Mouse (Mus musculus): ENCODE results near the gene Smad1. TPM values are rescaled to one million over a fixed set of nuclear protein-coding genes. Genes with fewer than 3 reads are reported as not detected.

Smad1 gene
- polyA plus RNA-seq, 1 experiment from 2014 or later, result 52.3 TPM

DNA sequence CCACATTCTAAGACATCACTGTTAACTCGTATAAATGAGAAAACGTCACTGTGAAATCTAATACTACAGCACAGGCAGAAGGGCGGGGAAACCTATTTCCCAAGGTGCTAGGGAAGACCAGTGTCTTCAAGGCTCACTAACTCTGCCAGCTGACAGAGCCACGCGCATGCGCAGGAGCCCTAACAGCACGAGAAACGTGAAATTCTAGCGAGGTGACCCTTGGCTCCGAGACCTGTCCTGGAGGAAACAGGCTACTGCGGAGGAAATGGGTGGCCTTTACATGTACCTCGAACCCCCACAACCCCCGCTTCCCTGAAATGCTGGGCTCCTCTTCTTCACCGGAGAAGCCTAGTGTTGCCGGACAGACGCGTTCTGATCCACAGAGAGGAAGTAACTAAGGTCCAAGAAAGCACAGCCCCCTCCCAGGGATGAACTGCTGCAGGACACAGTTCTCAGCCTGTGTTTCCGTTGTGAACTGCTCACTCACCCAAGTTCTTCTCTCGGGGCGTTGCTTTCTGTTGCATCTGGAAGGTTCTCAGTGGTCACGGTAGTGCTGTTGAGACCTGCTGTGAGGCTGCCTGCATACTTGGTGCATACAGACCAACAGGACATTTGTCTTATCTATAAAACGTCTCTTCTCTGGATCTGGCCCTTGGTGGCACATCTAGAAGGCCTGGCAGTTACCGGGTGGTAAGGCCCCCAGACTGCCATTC is 10.1 kb downstream of the Smad1 start:
- Histone ChIP-seq H3K27me3 (replicated peaks; ENCODE audit: control insufficient read depth, insufficient read depth, low read length) (no peaks in the 10 kb centered on the region), H3K9ac (ENCODE audit: low read length) (no peak overlapping the region), H3K4me1 (replicated peaks; ENCODE audit: control insufficient read depth, insufficient read depth, low read length) (peaks cover 18% of the 10 kb centered on the region), H3K36me3 (ENCODE audit: control insufficient read depth, insufficient read depth, low read length) (no peaks in the 10 kb centered on the region), H3K27ac (ENCODE audit: low read depth) (no peak overlapping the region), H3K9me3 (ENCODE audit: control insufficient read depth, low read length) (no peaks in the 10 kb centered on the region), H3K4me3 (ENCODE audit: low read depth, low read length) (no peak overlapping the region), H3K4me2 (ENCODE audit: low read length) (no peak overlapping the region)
- 82% methylated on average over 23 of the region's 23 CpGs for WGBS
- ATAC-seq (replicated peaks; ENCODE audit: low FRiP score, low TSS enrichment, low read depth) (no peak), DNase-seq (ENCODE audit: low spot score) (no peak)

DNA sequence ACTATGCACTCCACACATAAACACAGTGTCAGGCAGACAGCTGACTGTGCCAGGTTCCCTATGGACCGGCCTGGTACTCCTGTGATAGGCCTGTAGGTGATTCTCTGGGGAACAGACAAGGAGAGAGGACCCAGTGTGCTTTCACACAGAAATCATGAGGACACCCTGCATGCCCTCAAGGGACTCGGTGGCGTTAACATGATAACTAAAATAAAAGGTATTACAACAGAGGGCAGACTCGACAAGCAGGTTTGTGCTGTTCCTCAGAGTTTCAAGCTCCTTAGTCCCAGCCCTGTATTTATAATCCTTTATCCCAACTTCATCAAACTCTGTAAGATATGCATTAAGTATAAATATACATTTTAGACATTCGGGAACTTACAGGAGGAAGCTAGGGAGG is 12.5 kb downstream of the Smad1 start:
- DNase-seq (ENCODE audit: low spot score) (no peak), ATAC-seq (replicated peaks; ENCODE audit: low FRiP score, low TSS enrichment, low read depth) (no peak)
- H3K4me3 ChIP-seq (ENCODE audit: low read depth, low read length), result no peak overlapping the region
- H3K27me3 ChIP-seq (replicated peaks; ENCODE audit: control insufficient read depth, insufficient read depth, low read length), result no peaks in the 10 kb centered on the region
- H3K36me3 ChIP-seq (ENCODE audit: control insufficient read depth, insufficient read depth, low read length), result no peaks in the 10 kb centered on the region
- no peak overlapping the region for H3K4me2 ChIP-seq (ENCODE audit: low read length)
- H3K27ac ChIP-seq (ENCODE audit: low read depth), result no peak overlapping the region
- H3K9me3 ChIP-seq (ENCODE audit: control insufficient read depth, low read length), result no peaks in the 10 kb centered on the region
- 73% methylated on average over 5 of the region's 5 CpGs for WGBS
- no peak overlapping the region for H3K9ac ChIP-seq (ENCODE audit: low read length)
- peaks cover 19% of the 10 kb centered on the region for H3K4me1 ChIP-seq (replicated peaks; ENCODE audit: control insufficient read depth, insufficient read depth, low read length)

DNA sequence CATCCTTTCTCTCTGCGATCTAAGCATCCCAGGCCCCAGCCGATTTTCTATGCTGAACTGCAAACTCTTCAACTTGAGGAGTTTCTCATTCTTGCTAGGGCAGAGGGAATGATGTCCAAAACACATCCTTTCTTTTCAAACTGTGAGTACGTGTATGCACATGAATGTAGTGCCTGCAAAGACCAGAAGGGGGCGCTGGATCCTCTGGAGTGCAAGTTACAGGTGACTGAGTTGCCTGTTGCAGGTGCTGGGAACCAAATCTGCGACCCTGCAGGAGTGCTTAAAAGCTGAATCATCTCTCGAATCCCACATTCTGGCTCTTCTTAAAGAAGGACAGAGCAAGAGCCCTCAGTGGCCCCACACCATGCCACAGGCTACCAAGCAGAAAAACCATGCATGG is 13.0 kb downstream of the Smad1 start:
- Histone ChIP-seq H3K27me3 (replicated peaks; ENCODE audit: control insufficient read depth, insufficient read depth, low read length) (no peaks in the 10 kb centered on the region), H3K9ac (ENCODE audit: low read length) (no peak overlapping the region), H3K4me1 (replicated peaks; ENCODE audit: control insufficient read depth, insufficient read depth, low read length) (peaks cover 21% of the 10 kb centered on the region), H3K36me3 (ENCODE audit: control insufficient read depth, insufficient read depth, low read length) (no peaks in the 10 kb centered on the region), H3K4me2 (ENCODE audit: low read length) (no peak overlapping the region), H3K9me3 (ENCODE audit: control insufficient read depth, low read length) (no peaks in the 10 kb centered on the region), H3K27ac (ENCODE audit: low read depth) (no peak overlapping the region), H3K4me3 (ENCODE audit: low read depth, low read length) (no peak overlapping the region)
- no peak for ATAC-seq (replicated peaks; ENCODE audit: low FRiP score, low TSS enrichment, low read depth)
- 74% methylated on average over 6 of the region's 6 CpGs for WGBS
- no peak for DNase-seq (ENCODE audit: low spot score)

DNA sequence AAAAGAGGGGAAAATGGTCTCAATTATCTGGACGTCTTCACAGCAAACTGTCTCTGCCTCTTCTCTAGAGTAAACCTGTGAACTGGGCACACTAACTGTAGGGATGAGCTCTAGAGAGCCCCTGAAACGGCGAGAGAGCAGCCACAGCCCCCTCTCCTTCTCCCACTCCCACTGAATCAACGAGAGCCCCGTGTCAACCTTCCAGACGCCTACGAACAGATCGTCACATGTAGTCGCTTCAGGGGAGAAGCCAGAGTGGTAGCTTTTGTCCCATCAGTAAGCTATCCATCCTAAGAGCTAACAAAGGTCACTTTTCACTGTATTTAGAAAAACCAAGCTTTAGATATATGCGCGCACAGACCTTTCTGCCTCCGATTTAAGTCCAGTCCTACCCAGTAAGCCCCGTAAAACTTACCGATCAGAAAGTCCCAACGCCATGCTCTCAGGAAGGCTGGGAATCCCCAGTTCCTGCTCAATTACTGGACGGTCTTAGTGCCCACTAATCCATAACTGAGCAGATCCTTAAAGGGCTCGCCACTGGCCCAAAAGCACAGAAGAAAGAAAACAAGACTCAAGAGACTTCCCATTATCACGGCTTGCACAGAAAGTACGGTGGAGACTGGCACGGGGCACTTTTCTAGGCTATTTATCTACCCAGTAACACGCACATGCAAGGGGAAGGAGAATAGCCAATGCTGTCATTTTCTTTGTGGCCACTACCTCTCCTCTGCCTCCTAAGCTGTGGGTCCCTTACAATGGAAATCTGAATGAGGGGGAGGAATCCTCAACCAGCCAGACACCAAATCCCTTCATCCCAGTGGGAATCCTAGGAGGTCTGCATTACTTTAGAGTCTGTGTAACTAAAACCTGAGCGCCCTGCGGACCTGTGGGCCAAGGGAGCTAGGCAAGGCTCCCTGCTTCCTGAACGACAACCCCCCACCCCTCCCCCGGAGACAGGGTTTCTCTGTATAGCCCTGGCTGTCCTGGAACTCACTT is 14.7 kb downstream of the Smad1 start:
- ATAC-seq (replicated peaks; ENCODE audit: low FRiP score, low TSS enrichment, low read depth) (no peak), DNase-seq (ENCODE audit: low spot score) (no peak)
- no peak overlapping the region for H3K4me3 ChIP-seq (ENCODE audit: low read depth, low read length)
- 30% methylated on average over 25 of the region's 25 CpGs for WGBS
- peak overlapping the region; percentile 20 for H3K4me2 ChIP-seq (ENCODE audit: low read length)
- H3K36me3 ChIP-seq (ENCODE audit: control insufficient read depth, insufficient read depth, low read length), result no peaks in the 10 kb centered on the region
- H3K27ac ChIP-seq (ENCODE audit: low read depth), result no peak overlapping the region
- H3K9ac ChIP-seq (ENCODE audit: low read length), result peak overlapping the region; percentile 13; the same call in 1 of the 2 replicates
- H3K27me3 ChIP-seq (replicated peaks; ENCODE audit: control insufficient read depth, insufficient read depth, low read length), result no peaks in the 10 kb centered on the region
- H3K4me1 ChIP-seq (replicated peaks; ENCODE audit: control insufficient read depth, insufficient read depth, low read length), result peaks cover 25% of the 10 kb centered on the region
- no peaks in the 10 kb centered on the region for H3K9me3 ChIP-seq (ENCODE audit: control insufficient read depth, low read length)

DNA sequence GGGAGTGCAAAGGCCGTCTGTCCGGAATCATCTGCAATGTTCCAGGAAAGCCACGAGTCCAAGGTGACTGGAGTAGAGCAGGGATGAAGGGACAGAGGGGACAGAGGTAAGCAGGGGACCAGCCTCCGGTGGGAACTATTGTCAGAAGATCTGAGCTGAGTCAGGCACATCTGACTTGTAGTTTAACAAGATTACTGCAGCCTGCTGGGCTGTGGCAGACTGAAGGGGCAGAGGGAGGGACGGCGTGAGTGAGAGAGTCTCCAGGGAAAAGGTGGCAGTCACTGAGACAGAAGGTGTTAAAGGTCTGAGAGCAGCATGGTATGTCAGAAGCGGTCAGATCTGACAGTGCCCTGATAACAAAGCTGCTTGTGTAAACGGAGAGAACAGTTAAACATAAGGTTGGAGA is 16.5 kb downstream of the Smad1 start:
- 23% methylated on average over 8 of the region's 8 CpGs for WGBS
- ATAC-seq (replicated peaks; ENCODE audit: low FRiP score, low TSS enrichment, low read depth), result peak; percentile 51
- Histone ChIP-seq H3K27me3 (replicated peaks; ENCODE audit: control insufficient read depth, insufficient read depth, low read length) (no peaks in the 10 kb centered on the region), H3K9ac (ENCODE audit: low read length) (no peak overlapping the region), H3K27ac (ENCODE audit: low read depth) (peak overlapping the region; percentile 36; the same call in 1 of the 2 replicates), H3K4me3 (ENCODE audit: low read depth, low read length) (no peak overlapping the region), H3K4me1 (replicated peaks; ENCODE audit: control insufficient read depth, insufficient read depth, low read length) (peaks cover 25% of the 10 kb centered on the region), H3K9me3 (ENCODE audit: control insufficient read depth, low read length) (no peaks in the 10 kb centered on the region), H3K4me2 (ENCODE audit: low read length) (peak overlapping the region; percentile 16), H3K36me3 (ENCODE audit: control insufficient read depth, insufficient read depth, low read length) (no peaks in the 10 kb centered on the region)
- DNase-seq (ENCODE audit: low spot score), result no peak

DNA sequence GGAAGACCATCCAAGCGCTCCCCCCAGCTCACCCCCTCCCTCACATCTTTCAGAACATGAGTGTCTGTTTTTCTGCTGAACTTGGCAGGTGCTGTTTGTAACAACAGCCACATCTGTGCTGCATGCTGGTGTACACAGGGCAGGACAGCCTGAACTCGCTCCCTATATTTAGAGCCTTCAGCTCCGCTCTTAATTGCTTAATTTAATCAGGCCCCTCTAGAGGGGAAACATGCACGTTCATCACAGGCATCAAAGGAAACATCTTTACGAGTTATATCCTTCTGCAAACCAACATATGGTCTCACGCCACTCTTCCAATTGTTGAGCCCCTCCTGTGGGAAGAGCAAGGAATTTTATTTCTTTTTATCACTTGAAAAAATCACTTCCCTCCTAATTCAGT is 17.5 kb downstream of the Smad1 start:
- no peak overlapping the region for H3K4me3 ChIP-seq (ENCODE audit: low read depth, low read length)
- peaks cover 25% of the 10 kb centered on the region for H3K4me1 ChIP-seq (replicated peaks; ENCODE audit: control insufficient read depth, insufficient read depth, low read length)
- WGBS, result 48% methylated on average over 6 of the region's 6 CpGs
- H3K9ac ChIP-seq (ENCODE audit: low read length), result no peak overlapping the region
- no peak overlapping the region for H3K27ac ChIP-seq (ENCODE audit: low read depth)
- no peaks in the 10 kb centered on the region for H3K9me3 ChIP-seq (ENCODE audit: control insufficient read depth, low read length)
- H3K36me3 ChIP-seq (ENCODE audit: control insufficient read depth, insufficient read depth, low read length), result 0 out of 2 replicates have a peak, but pooled peaks cover 3% of the 10 kb centered on the region
- DNase-seq (ENCODE audit: low spot score) (no peak), ATAC-seq (replicated peaks; ENCODE audit: low FRiP score, low TSS enrichment, low read depth) (0 out of 2 replicates have a peak, but pooled peaks have one; percentile 34)
- H3K4me2 ChIP-seq (ENCODE audit: low read length), result no peak overlapping the region
- H3K27me3 ChIP-seq (replicated peaks; ENCODE audit: control insufficient read depth, insufficient read depth, low read length), result no peaks in the 10 kb centered on the region

DNA sequence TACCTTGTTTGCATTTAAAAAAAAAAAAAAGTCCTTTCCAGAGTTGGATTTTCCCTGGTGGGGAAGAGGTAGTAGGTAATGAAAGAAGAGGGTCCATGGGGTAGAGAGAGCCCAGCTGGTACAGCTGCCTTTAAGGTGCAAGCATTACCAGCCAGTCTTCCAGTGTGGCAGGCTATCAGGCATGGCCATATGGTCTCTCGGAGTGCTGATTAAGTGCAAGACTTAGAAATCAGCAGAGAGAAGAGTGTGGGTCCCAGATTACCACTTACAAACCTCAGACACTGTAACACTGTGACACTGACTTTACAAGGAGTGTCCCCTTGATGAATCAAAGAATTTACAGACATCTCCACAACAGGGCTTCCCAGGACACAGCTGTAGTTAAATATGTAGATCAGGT is 18.9 kb downstream of the Smad1 start:
- Histone ChIP-seq H3K4me1 (replicated peaks; ENCODE audit: control insufficient read depth, insufficient read depth, low read length) (peaks cover 29% of the 10 kb centered on the region), H3K9ac (ENCODE audit: low read length) (no peak overlapping the region), H3K36me3 (ENCODE audit: control insufficient read depth, insufficient read depth, low read length) (0 out of 2 replicates have a peak, but pooled peaks cover 3% of the 10 kb centered on the region), H3K27ac (ENCODE audit: low read depth) (no peak overlapping the region), H3K4me3 (ENCODE audit: low read depth, low read length) (no peak overlapping the region), H3K27me3 (replicated peaks; ENCODE audit: control insufficient read depth, insufficient read depth, low read length) (no peaks in the 10 kb centered on the region), H3K9me3 (ENCODE audit: control insufficient read depth, low read length) (no peaks in the 10 kb centered on the region), H3K4me2 (ENCODE audit: low read length) (no peak overlapping the region)
- WGBS, result 81% methylated on average over 1 of the region's 1 CpGs
- DNase-seq (ENCODE audit: low spot score) (no peak), ATAC-seq (replicated peaks; ENCODE audit: low FRiP score, low TSS enrichment, low read depth) (no peak)

DNA sequence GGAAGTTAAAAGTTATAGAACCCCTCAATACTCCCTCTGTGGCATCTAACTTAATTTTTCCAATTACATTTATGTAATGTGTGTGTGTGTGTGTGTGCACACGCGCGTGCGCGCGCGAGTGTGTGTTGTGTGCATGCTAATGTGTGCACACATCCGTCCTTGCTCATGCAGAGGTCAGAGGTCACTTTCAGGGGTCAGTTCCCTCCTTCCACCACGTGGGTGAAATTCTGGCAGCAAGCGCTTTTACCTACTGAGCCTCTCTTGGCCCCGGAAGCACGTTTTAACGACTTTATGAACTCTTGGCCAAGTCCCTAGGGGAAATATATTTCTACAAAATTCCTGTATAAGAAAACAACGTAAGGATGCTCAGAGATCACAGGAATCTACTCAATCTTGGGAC is 19.3 kb downstream of the Smad1 start:
- peaks cover 33% of the 10 kb centered on the region for H3K4me1 ChIP-seq (replicated peaks; ENCODE audit: control insufficient read depth, insufficient read depth, low read length)
- H3K27me3 ChIP-seq (replicated peaks; ENCODE audit: control insufficient read depth, insufficient read depth, low read length), result no peaks in the 10 kb centered on the region
- ATAC-seq (replicated peaks; ENCODE audit: low FRiP score, low TSS enrichment, low read depth) (no peak), DNase-seq (ENCODE audit: low spot score) (no peak)
- no peak overlapping the region for H3K9ac ChIP-seq (ENCODE audit: low read length)
- H3K36me3 ChIP-seq (ENCODE audit: control insufficient read depth, insufficient read depth, low read length), result 0 out of 2 replicates have a peak, but pooled peaks cover 3% of the 10 kb centered on the region
- no peak overlapping the region for H3K27ac ChIP-seq (ENCODE audit: low read depth)
- H3K4me3 ChIP-seq (ENCODE audit: low read depth, low read length), result no peak overlapping the region
- 76% methylated on average over 14 of the region's 14 CpGs for WGBS
- H3K9me3 ChIP-seq (ENCODE audit: control insufficient read depth, low read length), result no peaks in the 10 kb centered on the region
- no peak overlapping the region for H3K4me2 ChIP-seq (ENCODE audit: low read length)

All from intestine, embryonic 14.5 days (tissue).